Mouse (Mus musculus): ENCODE measurements at regions not wholly inside any gene's neighbourhood (a gene's known extent, or its start where the extent isn't known, plus 50 kb on each side); places are given as distances from the start of the nearest gene placed in this dataset.

DNA sequence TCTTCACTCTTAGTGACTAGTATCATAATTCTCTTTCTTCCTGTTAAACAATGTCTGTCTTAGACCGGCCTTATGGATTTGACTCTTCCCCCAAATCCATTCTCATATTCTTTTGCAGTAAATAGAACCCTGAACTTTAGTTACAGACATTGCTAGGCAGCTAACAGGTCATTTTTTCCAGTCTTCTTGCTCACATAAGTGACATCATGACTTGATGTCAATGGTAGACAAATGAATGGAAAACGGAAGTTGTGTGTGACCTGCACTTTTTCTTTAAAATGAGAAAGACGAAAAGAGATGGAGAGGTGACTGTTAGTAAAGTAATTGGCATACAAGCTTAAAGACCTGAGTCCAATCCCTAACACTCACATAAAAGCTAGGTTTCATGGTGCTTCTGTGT lies 118.2 kb upstream of the Atp2b1 start:
- TF ChIP-seq CTCF (IDR thresholded peaks at IDR 0.05; ENCODE audit: borderline replicate concordance, insufficient read depth, low read length) (no peak), POLR2A (IDR thresholded peaks at IDR 0.05; ENCODE audit: low read depth, low read length) (no peak)

Data from embryonic fibroblast, embryonic 13.5 days (primary cell).